Mouse (Mus musculus): Measurements from ENCODE around the gene Unk. TPM values are rescaled to one million over a fixed set of nuclear protein-coding genes. Genes with fewer than 3 reads are reported as not detected.

Gene Unk
- polyA plus RNA-seq, 1 experiment from 2014 or later = 34.1 TPM

GRCm38 (mm10) chr11:116045173-116045572 lies 15.1 kb downstream of the Unk start:
- H3K4me1 ChIP-seq (replicated peaks; ENCODE audit: control insufficient read depth, insufficient read depth, low read length) = no peaks in the 10 kb centered on the region; the same call in 1 of the 2 replicates
- H3K27me3 ChIP-seq (replicated peaks; ENCODE audit: control insufficient read depth, insufficient read depth, low read length) = no peaks in the 10 kb centered on the region
- H3K4me2 ChIP-seq = no peak overlapping the region
- no peak overlapping the region for H3K27ac ChIP-seq (ENCODE audit: low read depth, low read length)
- ATAC-seq (replicated peaks; ENCODE audit: low FRiP score) (no peak), DNase-seq (ENCODE audit: low spot score) (no peak)
- peaks cover 56% of the 10 kb centered on the region for H3K36me3 ChIP-seq (ENCODE audit: control insufficient read depth, insufficient read depth, low read length)
- H3K4me3 ChIP-seq (ENCODE audit: low read depth, low read length) = no peak overlapping the region
- no peak overlapping the region for H3K9ac ChIP-seq (ENCODE audit: low read depth, low read length)
- no peaks in the 10 kb centered on the region; the same call in 1 of the 2 replicates for H3K9me3 ChIP-seq (ENCODE audit: control insufficient read depth, low read length)
- WGBS = 91% methylated on average over 6 of the region's 6 CpGs

- Histone ChIP-seq H3K27me3 (replicated peaks; ENCODE audit: control insufficient read depth, insufficient read depth, low read length) (no peaks in the 10 kb centered on the region), H3K4me3 (ENCODE audit: low read depth, low read length) (no peak overlapping the region), H3K4me1 (replicated peaks; ENCODE audit: control insufficient read depth, insufficient read depth, low read length) (peaks cover 6% of the 10 kb centered on the region), H3K27ac (ENCODE audit: low read depth, low read length) (no peak overlapping the region), H3K9ac (ENCODE audit: low read depth, low read length) (no peak overlapping the region), H3K9me3 (ENCODE audit: control insufficient read depth, low read length) (no peaks in the 10 kb centered on the region; the same call in 1 of the 2 replicates), H3K36me3 (ENCODE audit: control insufficient read depth, insufficient read depth, low read length) (peaks cover 69% of the 10 kb centered on the region), H3K4me2 (no peak overlapping the region)
- no peak for ATAC-seq (replicated peaks; ENCODE audit: low FRiP score)
- DNase-seq (ENCODE audit: low spot score) = no peak
- WGBS = 83% methylated on average over 2 of the region's 2 CpGs
These were observed 19.5 kb downstream of the Unk start for GRCm38 (mm10) chr11:116049610-116050009.

- Histone ChIP-seq H3K27ac (ENCODE audit: low read depth, low read length) (no peak overlapping the region), H3K9ac (ENCODE audit: low read depth, low read length) (no peak overlapping the region), H3K9me3 (ENCODE audit: control insufficient read depth, low read length) (no peaks in the 10 kb centered on the region; the same call in 1 of the 2 replicates)
These were observed 20.1 kb downstream of the Unk start for GRCm38 (mm10) chr11:116050196-116050595.

GRCm38 (mm10) chr11:116053510-116054229 lies 23.5 kb downstream of the Unk start:
- 0 out of 2 replicates have a peak, but pooled peaks have one; percentile 36 for ATAC-seq (replicated peaks; ENCODE audit: low FRiP score)
- Histone ChIP-seq H3K36me3 (ENCODE audit: control insufficient read depth, insufficient read depth, low read length) (peaks cover 79% of the 10 kb centered on the region), H3K9ac (ENCODE audit: low read depth, low read length) (no peak overlapping the region), H3K27ac (ENCODE audit: low read depth, low read length) (no peak overlapping the region; the same call in 1 of the 2 replicates), H3K4me1 (replicated peaks; ENCODE audit: control insufficient read depth, insufficient read depth, low read length) (peaks cover 35% of the 10 kb centered on the region), H3K4me3 (ENCODE audit: low read depth, low read length) (no peak overlapping the region), H3K27me3 (replicated peaks; ENCODE audit: control insufficient read depth, insufficient read depth, low read length) (no peaks in the 10 kb centered on the region), H3K9me3 (ENCODE audit: control insufficient read depth, low read length) (no peaks in the 10 kb centered on the region; the same call in 1 of the 2 replicates), H3K4me2 (no peak overlapping the region)
- peak; percentile 29 for DNase-seq (ENCODE audit: low spot score)
- 85% methylated on average over 9 of the region's 9 CpGs for WGBS

More at GRCm38 (mm10) chr11:116050196-116050595, 20.1 kb downstream of the Unk start:
- Histone ChIP-seq H3K36me3 (ENCODE audit: control insufficient read depth, insufficient read depth, low read length) (peaks cover 74% of the 10 kb centered on the region), H3K4me3 (ENCODE audit: low read depth, low read length) (no peak overlapping the region), H3K27me3 (replicated peaks; ENCODE audit: control insufficient read depth, insufficient read depth, low read length) (no peaks in the 10 kb centered on the region), H3K4me1 (replicated peaks; ENCODE audit: control insufficient read depth, insufficient read depth, low read length) (peaks cover 6% of the 10 kb centered on the region), H3K4me2 (no peak overlapping the region)
- DNase-seq (ENCODE audit: low spot score) (no peak), ATAC-seq (replicated peaks; ENCODE audit: low FRiP score) (no peak)
- WGBS = 90% methylated on average over 4 of the region's 4 CpGs

- Histone ChIP-seq H3K27me3 (replicated peaks; ENCODE audit: control insufficient read depth, insufficient read depth, low read length) (no peaks in the 10 kb centered on the region), H3K4me3 (ENCODE audit: low read depth, low read length) (no peak overlapping the region), H3K9me3 (ENCODE audit: control insufficient read depth, low read length) (no peaks in the 10 kb centered on the region), H3K36me3 (ENCODE audit: control insufficient read depth, insufficient read depth, low read length) (peaks cover 80% of the 10 kb centered on the region), H3K4me1 (replicated peaks; ENCODE audit: control insufficient read depth, insufficient read depth, low read length) (peaks cover 35% of the 10 kb centered on the region), H3K4me2 (no peak overlapping the region), H3K27ac (ENCODE audit: low read depth, low read length) (no peak overlapping the region), H3K9ac (ENCODE audit: low read depth, low read length) (no peak overlapping the region)
- 74% methylated on average over 11 of the region's 11 CpGs for WGBS
- no peak for DNase-seq (ENCODE audit: low spot score)
- no peak for ATAC-seq (replicated peaks; ENCODE audit: low FRiP score)
These were observed 25.8 kb downstream of the Unk start for GRCm38 (mm10) chr11:116055873-116056272.

- no peak for DNase-seq (ENCODE audit: low spot score)
- no peaks in the 10 kb centered on the region for H3K9me3 ChIP-seq (ENCODE audit: control insufficient read depth, low read length)
- H3K36me3 ChIP-seq (ENCODE audit: control insufficient read depth, insufficient read depth, low read length) = peaks cover 75% of the 10 kb centered on the region
- no peaks in the 10 kb centered on the region for H3K27me3 ChIP-seq (replicated peaks; ENCODE audit: control insufficient read depth, insufficient read depth, low read length)
- no peak overlapping the region for H3K4me3 ChIP-seq (ENCODE audit: low read depth, low read length)
- WGBS = 47% methylated on average over 4 of the region's 4 CpGs
- peak overlapping the region; percentile 41 for H3K9ac ChIP-seq (ENCODE audit: low read depth, low read length)
- peak overlapping the region; percentile 12; the same call in 1 of the 2 replicates for H3K4me2 ChIP-seq
- peak; percentile 76 for ATAC-seq (replicated peaks; ENCODE audit: low FRiP score)
- peaks cover 35% of the 10 kb centered on the region for H3K4me1 ChIP-seq (replicated peaks; ENCODE audit: control insufficient read depth, insufficient read depth, low read length)
- H3K27ac ChIP-seq (ENCODE audit: low read depth, low read length) = peak overlapping the region; percentile 82
These were observed 27.2 kb downstream of the Unk start for GRCm38 (mm10) chr11:116057237-116057881.

- H3K4me1 ChIP-seq (replicated peaks; ENCODE audit: control insufficient read depth, insufficient read depth, low read length) = peaks cover 35% of the 10 kb centered on the region
These were observed 28.0 kb downstream of the Unk start for GRCm38 (mm10) chr11:116058022-116058614.

GRCm38 (mm10) chr11:116058868-116059690 lies 29.0 kb downstream of the Unk start:
- no peaks in the 10 kb centered on the region for H3K9me3 ChIP-seq (ENCODE audit: control insufficient read depth, low read length)
- H3K4me3 ChIP-seq (ENCODE audit: low read depth, low read length) = no peak overlapping the region
- no peak overlapping the region for H3K4me2 ChIP-seq
- H3K36me3 ChIP-seq (ENCODE audit: control insufficient read depth, insufficient read depth, low read length) = peaks cover 65% of the 10 kb centered on the region
- ATAC-seq (replicated peaks; ENCODE audit: low FRiP score) (no peak), DNase-seq (ENCODE audit: low spot score) (no peak)
- peaks cover 29% of the 10 kb centered on the region for H3K4me1 ChIP-seq (replicated peaks; ENCODE audit: control insufficient read depth, insufficient read depth, low read length)
- no peak overlapping the region; the same call in 1 of the 2 replicates for H3K27ac ChIP-seq (ENCODE audit: low read depth, low read length)
- no peak overlapping the region for H3K9ac ChIP-seq (ENCODE audit: low read depth, low read length)
- 91% methylated on average over 17 of the region's 17 CpGs for WGBS
- no peaks in the 10 kb centered on the region for H3K27me3 ChIP-seq (replicated peaks; ENCODE audit: control insufficient read depth, insufficient read depth, low read length)

More at GRCm38 (mm10) chr11:116058022-116058614, 28.0 kb downstream of the Unk start:
- Histone ChIP-seq H3K9me3 (ENCODE audit: control insufficient read depth, low read length) (no peaks in the 10 kb centered on the region), H3K9ac (ENCODE audit: low read depth, low read length) (peak overlapping the region; percentile 39; the same call in 1 of the 2 replicates), H3K27ac (ENCODE audit: low read depth, low read length) (peak overlapping the region; percentile 82; the same call in 1 of the 2 replicates), H3K36me3 (ENCODE audit: control insufficient read depth, insufficient read depth, low read length) (peaks cover 69% of the 10 kb centered on the region), H3K27me3 (replicated peaks; ENCODE audit: control insufficient read depth, insufficient read depth, low read length) (no peaks in the 10 kb centered on the region), H3K4me3 (ENCODE audit: low read depth, low read length) (no peak overlapping the region), H3K4me2 (peak overlapping the region; percentile 12; the same call in 1 of the 2 replicates)
- DNase-seq (ENCODE audit: low spot score) = no peak
- ATAC-seq (replicated peaks; ENCODE audit: low FRiP score) = no peak
- 77% methylated on average over 12 of the region's 12 CpGs for WGBS
